9 mouse cellular contexts compared by ENCODE assay signal in the genomic region with DNA sequence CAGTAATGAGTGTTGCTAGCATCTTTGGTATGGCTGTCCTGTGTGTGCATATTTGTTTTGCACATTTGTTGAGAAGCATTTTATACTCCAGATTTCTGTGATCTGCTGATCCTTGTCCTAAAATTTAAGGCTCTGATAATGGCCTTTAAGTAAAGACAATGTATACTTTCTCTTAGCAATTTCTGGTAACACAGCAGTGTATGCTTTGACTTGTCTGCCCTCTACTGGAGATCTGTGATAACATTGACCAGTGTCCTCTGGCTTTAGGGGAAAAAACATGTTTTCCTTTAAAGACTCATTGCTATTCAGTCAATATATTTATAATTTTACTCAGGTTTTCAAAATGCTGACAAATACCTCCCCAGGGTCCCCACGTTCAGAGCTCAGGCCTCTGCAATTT.
DNase-seq lines count a peak whose midpoint lies in the region; ATAC-seq and TF ChIP-seq lines count a peak whose summit lies in the region.
"Had no signal": no experiment of that assay in that cellular context is flagged by ENCODE, and none has a peak within 500 bp of the region (broad histone marks: within the 10 kb centered on the region; RNA-seq: fewer than 3 reads in every experiment).

No protein-coding gene starts in this region.

- peak; percentile 86 for TF ChIP-seq CTCF in stomach, postnatal 0 days (IDR thresholded peaks at IDR 0.05; ENCODE audit: low read depth)

- no peak overlapping the region for H3K9ac ChIP-seq in kidney, embryonic 16.5 days (replicated peaks; ENCODE audit: low read length)
- no peak overlapping the region for H3K9ac ChIP-seq in stomach, postnatal 0 days (ENCODE audit: low read length)
- H3K9ac ChIP-seq: embryonic facial prominence, embryonic 13.5 days had no signal

- no peak overlapping the region for H3K4me2 ChIP-seq in kidney, embryonic 16.5 days (replicated peaks; ENCODE audit: low read depth, low read length)
- no peak overlapping the region for H3K4me2 ChIP-seq in stomach, postnatal 0 days (replicated peaks; ENCODE audit: low read depth)
- H3K4me2 ChIP-seq: embryonic facial prominence, embryonic 13.5 days had no signal

- H3K9me3 ChIP-seq in kidney, embryonic 16.5 days (ENCODE audit: low read length): no peaks in the 10 kb centered on the region
- no peaks in the 10 kb centered on the region for H3K9me3 ChIP-seq in embryonic facial prominence, embryonic 10.5 days
- no peaks in the 10 kb centered on the region for H3K9me3 ChIP-seq in stomach, postnatal 0 days (ENCODE audit: control insufficient read depth, low read length)
- H3K9me3 ChIP-seq: embryonic facial prominence, embryonic 13.5 days had no signal

- intact Hi-C loops in left cerebral cortex, postnatal 14 days (cut with DNase I): loop anchor here (1.0 to 2.0 kb wide), 2 partner anchors 94 to 208 kb away; no protein-coding TSS in a partner anchor

- no peak for TF ChIP-seq EP300 in stomach, postnatal 0 days (optimal IDR thresholded peaks at IDR 0.05)

- H3K27ac ChIP-seq in kidney, embryonic 16.5 days (ENCODE audit: low read length): no peak overlapping the region
- H3K27ac ChIP-seq in embryonic facial prominence, embryonic 10.5 days (replicated peaks): no peak overlapping the region
- H3K27ac ChIP-seq in stomach, postnatal 0 days (replicated peaks): no peak overlapping the region
- H3K27ac ChIP-seq: embryonic facial prominence, embryonic 13.5 days had no signal

- ATAC-seq in kidney, embryonic 16.5 days (ENCODE audit: low FRiP score, low TSS enrichment): no peak
- ATAC-seq in stomach, postnatal 0 days (ENCODE audit: low FRiP score, low TSS enrichment): no peak

- no peaks in the 10 kb centered on the region for H3K4me1 ChIP-seq in kidney, embryonic 16.5 days (ENCODE audit: insufficient read depth, low read length)
- H3K4me1 ChIP-seq in embryonic facial prominence, embryonic 10.5 days: no peaks in the 10 kb centered on the region
- H3K4me1 ChIP-seq in stomach, postnatal 0 days (replicated peaks; ENCODE audit: control insufficient read depth, insufficient read depth): no peaks in the 10 kb centered on the region
- H3K4me1 ChIP-seq: embryonic facial prominence, embryonic 13.5 days had no signal

- no peaks in the 10 kb centered on the region for H3K36me3 ChIP-seq in kidney, embryonic 16.5 days (ENCODE audit: insufficient read depth, low read length)
- peaks cover 3% of the 10 kb centered on the region; the same call in 1 of the 2 replicates for H3K36me3 ChIP-seq in embryonic facial prominence, embryonic 10.5 days (replicated peaks)
- no peaks in the 10 kb centered on the region for H3K36me3 ChIP-seq in stomach, postnatal 0 days (ENCODE audit: control insufficient read depth, insufficient read depth, low read length)
- H3K36me3 ChIP-seq: embryonic facial prominence, embryonic 13.5 days had no signal

- WGBS in kidney, embryonic 16.5 days: 0% methylated on average over 1 of the region's 1 CpGs
- WGBS in embryonic facial prominence, embryonic 10.5 days: 4% methylated on average over 1 of the region's 1 CpGs
- 0% methylated on average over 1 of the region's 1 CpGs for WGBS in stomach, postnatal 0 days

- DNase-seq in kidney, adult 9 months: peak; percentile 59
- DNase-seq in CD4-positive, CD25-positive, alpha-beta regulatory T cell, adult 2 months (ENCODE audit: low read depth, low spot score): peak; percentile 80
- DNase-seq in NIH3T3 (ENCODE audit: low read depth): peak; percentile 84
- DNase-seq in embryonic facial prominence, embryonic 10.5 days (ENCODE audit: low spot score): peak; percentile 15
- DNase-seq in left cerebral cortex, postnatal 14 days (ENCODE audit: low spot score in 2 of 2): peak; percentile 46 to 58
- no peak for DNase-seq in stomach, postnatal 0 days (ENCODE audit: low spot score)
- DNase-seq in right cerebral cortex, postnatal 14 days: no peak

- no peaks in the 10 kb centered on the region for H3K27me3 ChIP-seq in kidney, embryonic 16.5 days (ENCODE audit: insufficient read depth, low read length)
- H3K27me3 ChIP-seq in embryonic facial prominence, embryonic 10.5 days (replicated peaks; ENCODE audit: low read depth, poor library complexity, severe bottlenecking): no peaks in the 10 kb centered on the region
- H3K27me3 ChIP-seq in stomach, postnatal 0 days (ENCODE audit: control insufficient read depth, insufficient read depth, low read length): no peaks in the 10 kb centered on the region
- H3K27me3 ChIP-seq: embryonic facial prominence, embryonic 13.5 days had no signal

- H3K4me3 ChIP-seq in kidney, embryonic 16.5 days (ENCODE audit: low read length): no peak overlapping the region
- H3K4me3 ChIP-seq in embryonic facial prominence, embryonic 10.5 days: no peak overlapping the region
- H3K4me3 ChIP-seq in stomach, postnatal 0 days (ENCODE audit: low read depth, low read length): no peak overlapping the region
- H3K4me3 ChIP-seq: embryonic facial prominence, embryonic 13.5 days had no signal

Comparison
In these comparisons a context has a peak if more than half of its experiments do, and no peak if none do; other contexts are left out.
1. DNase-seq: peak in kidney, adult 9 months (single experiment), CD4-positive, CD25-positive, alpha-beta regulatory T cell, adult 2 months (single experiment), NIH3T3 (single experiment), embryonic facial prominence, embryonic 10.5 days (single experiment) and left cerebral cortex, postnatal 14 days (2 of 2); none in stomach, postnatal 0 days (single experiment) and right cerebral cortex, postnatal 14 days (single experiment).